Mouse (Mus musculus) embryonic stem cell, embryonic (primary cell): Measurements from ENCODE around the gene Tmem151b.

ENCODE experiments used
- CTCF ChIA-PET, 4 experiments: fragments of 300-600 bp in 2 of 4; fragments of 350-600 bp in 2 of 4; sonication (Branson Sonifier 250); formaldehyde crosslinking; loops; one replicate each; lab custom pipeline; 2022; ENCODE audit warnings: inconsistent platforms in 2 of 4; lab: Charles Lee
- POLR2A ChIA-PET, 4 experiments: fragments of 300-600 bp in 2 of 4; fragments of 350-600 bp in 2 of 4; sonication (Branson Sonifier 250); formaldehyde crosslinking; loops; one replicate each; lab custom pipeline; 2022; ENCODE audit warnings: antibody characterized with exemption in 4 of 4, inconsistent platforms in 1 of 4; lab: Charles Lee

Tmem151b gene

GRCm38 (mm10) chr17:45589236-45589635 is 39.8 kb upstream of the Tmem151b start:
- ChIA-PET POLR2A (interaction anchor here in 3 of 4 experiments (0.5 to 18.1 kb wide), 20 partner anchors 8 to 112 kb away, joined by 3 to 578 read pairs (median 4); partner anchors contain the start of genes Hsp90ab1 (in 2 of the 3), Mymx (in 2 of the 3), Slc29a1 (in 2 of the 3) and Slc35b2 (in 1 of the 3)), CTCF (interaction anchor here in 2 of 4 experiments (0.8 to 3.7 kb wide), 8 partner anchors 10 to 74 kb away, joined by 3 to 16 read pairs (median 3); no protein-coding TSS in a partner anchor)

DNA sequence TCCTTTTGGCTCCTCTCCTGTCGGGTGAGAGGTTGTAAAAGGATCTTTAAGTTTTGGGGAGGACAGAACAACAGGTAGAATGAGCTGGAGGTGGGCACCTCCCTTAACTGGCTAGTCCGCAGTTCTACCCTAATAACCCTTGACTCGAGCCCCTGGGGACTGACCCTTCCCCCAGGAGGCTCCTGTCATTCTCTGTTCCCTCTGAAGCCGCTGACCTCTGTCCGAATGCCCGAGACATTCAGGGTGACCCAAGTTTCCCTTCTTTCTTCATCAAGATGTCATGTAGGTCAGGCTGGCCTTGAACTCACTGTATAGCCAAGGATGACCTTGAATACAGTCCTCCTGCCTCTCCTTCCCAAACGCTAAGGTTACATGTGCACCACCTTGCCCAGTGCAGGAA is 38.9 kb upstream of the Tmem151b start:
- POLR2A ChIA-PET: interaction anchor here in 3 of 4 experiments (1.0 to 18.1 kb wide), 12 partner anchors 8 to 113 kb away, joined by 3 to 578 read pairs (median 6); partner anchors contain the start of genes Hsp90ab1 (in 2 of the 3), Slc29a1 (in 2 of the 3), Mymx (in 1 of the 3) and Slc35b2 (in 1 of the 3)
- CTCF ChIA-PET: interaction anchor here in 1 of 4 experiments (1.0 to 3.7 kb wide), 5 partner anchors 9 to 54 kb away, joined by 3 to 16 read pairs (median 3); no protein-coding TSS in a partner anchor

GRCm38 (mm10) chr17:45586449-45586837 is 37.0 kb upstream of the Tmem151b start:
- ChIA-PET CTCF (interaction anchor here (0.5 to 9.9 kb wide), 71 partner anchors 6 to 567 kb away, joined by 3 to 209 read pairs (median 5); partner anchors contain the start of genes Mymx (in 4 of the 4), Hsp90ab1 (in 2 of the 4), Aars2 (in 1 of the 4) and Mad2l1bp (in 1 of the 4)), POLR2A (interaction anchor here (0.6 to 19.1 kb wide), 32 partner anchors 8 to 181 kb away, joined by 3 to 605 read pairs (median 6); partner anchors contain the start of genes Hsp90ab1 (in 3 of the 4), Mymx (in 3 of the 4), Slc29a1 (in 3 of the 4) and Slc35b2 (in 2 of the 4))

GRCm38 (mm10) chr17:45585725-45586448 is 36.4 kb upstream of the Tmem151b start:
- POLR2A ChIA-PET: interaction anchor here (0.5 to 19.1 kb wide), 44 partner anchors 9 to 488 kb away, joined by 3 to 605 read pairs (median 5); partner anchors contain the start of genes Hsp90ab1 (in 3 of the 4), Mymx (in 3 of the 4), Slc29a1 (in 3 of the 4) and Slc35b2 (in 2 of the 4)
- CTCF ChIA-PET: interaction anchor here (0.5 to 9.9 kb wide), 78 partner anchors 7 to 568 kb away, joined by 3 to 209 read pairs (median 5); partner anchors contain the start of genes Mymx (in 4 of the 4), Hsp90ab1 (in 2 of the 4), Slc29a1 (in 2 of the 4) and Aars2 (in 1 of the 4)

- POLR2A ChIA-PET: interaction anchor here (0.5 to 19.1 kb wide), 61 partner anchors 8 to 1270 kb away, joined by 3 to 605 read pairs (median 5); partner anchors contain the start of genes Hsp90ab1 (in 4 of the 4), Mymx (in 3 of the 4), Slc29a1 (in 2 of the 4) and Slc35b2 (in 2 of the 4)
- CTCF ChIA-PET: interaction anchor here (0.5 to 9.9 kb wide), 70 partner anchors 8 to 151 kb away, joined by 3 to 209 read pairs (median 6); partner anchors contain the start of genes Capn11 (in 2 of the 4), Mymx (in 2 of the 4), Slc29a1 (in 2 of the 4) and Slc35b2 (in 2 of the 4)
Observed at GRCm38 (mm10) chr17:45584939-45585678, 35.6 kb upstream of the Tmem151b start.

DNA sequence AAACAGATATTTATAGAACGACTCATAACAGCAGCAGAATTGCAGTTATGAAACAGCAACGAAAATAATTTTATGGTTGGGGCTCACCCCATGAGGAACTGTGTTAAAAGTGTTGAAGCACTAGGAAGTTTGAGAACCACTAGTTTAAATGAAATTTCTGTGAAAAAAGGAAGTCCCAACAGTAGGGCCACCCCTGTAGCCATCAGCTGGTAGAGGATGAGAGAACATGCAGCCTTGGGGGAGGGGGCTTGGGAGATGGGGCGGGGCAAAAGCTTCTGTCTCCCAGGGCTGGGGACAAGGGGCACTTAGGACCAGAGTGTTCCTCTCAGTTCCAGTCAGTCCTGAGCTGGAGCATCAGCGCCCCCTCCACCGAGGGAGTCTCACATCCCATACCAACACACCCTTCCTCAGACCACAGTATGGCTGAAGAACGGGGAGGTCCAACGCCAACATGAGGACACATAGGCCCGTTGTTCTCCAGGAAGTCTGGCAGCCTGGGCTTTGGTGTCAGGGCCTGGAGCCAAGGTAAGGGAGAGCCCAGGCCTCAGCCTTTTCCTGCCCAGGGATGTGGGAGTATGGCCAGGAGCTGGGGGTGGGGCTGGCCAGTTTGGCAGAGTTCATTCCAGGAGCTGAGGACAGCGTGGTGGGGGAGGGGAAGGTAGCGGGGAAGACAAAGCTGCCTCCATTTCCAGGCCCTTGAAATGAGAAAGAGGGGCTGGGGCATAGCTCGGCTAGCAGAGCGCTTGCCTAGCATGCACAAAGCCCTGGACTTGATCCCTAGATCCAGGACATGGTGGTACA is 34.8 kb upstream of the Tmem151b start:
- ChIA-PET POLR2A (interaction anchor here (0.6 to 19.1 kb wide), 50 partner anchors 9 to 1271 kb away, joined by 3 to 605 read pairs (median 5); partner anchors contain the start of genes Hsp90ab1 (in 4 of the 4), Mymx (in 2 of the 4), Nfkbie (in 2 of the 4) and Slc29a1 (in 2 of the 4)), CTCF (interaction anchor here (0.6 to 9.9 kb wide), 56 partner anchors 8 to 977 kb away, joined by 3 to 209 read pairs (median 6); partner anchors contain the start of genes Capn11 (in 2 of the 4), Mymx (in 2 of the 4), Slc35b2 (in 2 of the 4) and Aars2 (in 1 of the 4))

- ChIA-PET POLR2A (interaction anchor here (0.6 to 19.1 kb wide), 25 partner anchors 9 to 106 kb away, joined by 3 to 605 read pairs (median 4); partner anchors contain the start of genes Hsp90ab1 (in 4 of the 4), Capn11 (in 3 of the 4), Mymx (in 3 of the 4) and Slc29a1 (in 2 of the 4)), CTCF (interaction anchor here (0.6 to 9.9 kb wide), 40 partner anchors 8 to 1553 kb away, joined by 3 to 209 read pairs (median 5); partner anchors contain the start of genes Aars2 (in 1 of the 4), Hsp90ab1 (in 1 of the 4), Mymx (in 1 of the 4) and Nfkbie (in 1 of the 4))
Observed at GRCm38 (mm10) chr17:45582715-45583355, 33.4 kb upstream of the Tmem151b start.

GRCm38 (mm10) chr17:45582188-45582587 is 32.7 kb upstream of the Tmem151b start:
- CTCF ChIA-PET: interaction anchor here (0.6 to 9.9 kb wide), 34 partner anchors 8 to 1552 kb away, joined by 3 to 209 read pairs (median 6); partner anchors contain the start of genes Hsp90ab1 (in 1 of the 4) and Mymx (in 1 of the 4)

GRCm38 (mm10) chr17:45581567-45581983 is 32.1 kb upstream of the Tmem151b start:
- ChIA-PET POLR2A (interaction anchor here in 3 of 4 experiments (0.6 to 19.1 kb wide), 16 partner anchors 8 to 105 kb away, joined by 3 to 605 read pairs (median 20); partner anchors contain the start of genes Hsp90ab1 (in 3 of the 3), Mymx (in 2 of the 3), Slc29a1 (in 2 of the 3) and Slc35b2 (in 2 of the 3)), CTCF (interaction anchor here (0.5 to 9.9 kb wide), 29 partner anchors 8 to 137 kb away, joined by 3 to 209 read pairs (median 5); partner anchors contain the start of genes Aars2 (in 1 of the 4), Hsp90ab1 (in 1 of the 4) and Mymx (in 1 of the 4))

More at GRCm38 (mm10) chr17:45582188-45582587, 32.7 kb upstream of the Tmem151b start:
- POLR2A ChIA-PET: interaction anchor here (0.6 to 19.1 kb wide), 23 partner anchors 9 to 106 kb away, joined by 3 to 605 read pairs (median 5); partner anchors contain the start of genes Hsp90ab1 (in 4 of the 4), Capn11 (in 3 of the 4), Mymx (in 3 of the 4) and Slc29a1 (in 2 of the 4)

DNA sequence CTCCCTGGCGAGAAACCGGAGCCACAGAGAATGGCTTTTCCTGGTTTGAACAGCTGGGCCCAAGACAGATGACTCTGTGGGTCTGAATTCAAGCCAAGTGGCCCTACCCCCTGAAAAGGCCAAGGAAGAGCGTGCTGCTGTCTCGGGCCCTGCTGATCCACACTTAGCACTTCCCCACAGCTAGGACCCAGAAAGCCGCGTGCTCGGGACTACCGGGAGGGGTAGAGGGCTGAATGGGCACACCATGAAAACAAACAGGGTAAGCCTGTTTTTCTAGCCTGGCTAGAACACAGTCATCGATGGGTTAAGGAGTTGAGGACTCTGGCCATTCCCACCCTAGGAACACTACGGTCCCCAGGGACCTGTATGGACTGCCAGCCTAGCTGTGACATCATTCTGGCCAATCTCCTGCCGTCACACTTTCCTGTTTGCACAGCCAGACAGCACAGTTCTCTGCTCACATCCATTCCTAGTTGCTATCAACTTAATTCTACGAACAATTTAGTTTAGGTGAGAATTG is 31.5 kb upstream of the Tmem151b start:
- ChIA-PET POLR2A (interaction anchor here in 3 of 4 experiments (0.8 to 19.1 kb wide), 27 partner anchors 8 to 493 kb away, joined by 3 to 605 read pairs (median 6); partner anchors contain the start of genes Hsp90ab1 (in 3 of the 3), Mymx (in 2 of the 3), Slc29a1 (in 2 of the 3) and Slc35b2 (in 2 of the 3)), CTCF (interaction anchor here (0.5 to 9.9 kb wide), 31 partner anchors 8 to 137 kb away, joined by 3 to 209 read pairs (median 5); partner anchors contain the start of genes Aars2 (in 1 of the 4), Hsp90ab1 (in 1 of the 4) and Mymx (in 1 of the 4))

GRCm38 (mm10) chr17:45579554-45579953 is 30.1 kb upstream of the Tmem151b start:
- CTCF ChIA-PET: interaction anchor here (0.5 to 9.9 kb wide), 41 partner anchors 9 to 438 kb away, joined by 3 to 209 read pairs (median 3); partner anchors contain the start of genes Mymx (in 1 of the 4), Nfkbie (in 1 of the 4) and Slc35b2 (in 1 of the 4)
- POLR2A ChIA-PET: interaction anchor here (0.5 to 19.1 kb wide), 35 partner anchors 6 to 670 kb away, joined by 3 to 605 read pairs (median 7); partner anchors contain the start of genes Hsp90ab1 (in 3 of the 4), Aars2 (in 2 of the 4), Cdc5l (in 2 of the 4) and Mymx (in 2 of the 4)

DNA sequence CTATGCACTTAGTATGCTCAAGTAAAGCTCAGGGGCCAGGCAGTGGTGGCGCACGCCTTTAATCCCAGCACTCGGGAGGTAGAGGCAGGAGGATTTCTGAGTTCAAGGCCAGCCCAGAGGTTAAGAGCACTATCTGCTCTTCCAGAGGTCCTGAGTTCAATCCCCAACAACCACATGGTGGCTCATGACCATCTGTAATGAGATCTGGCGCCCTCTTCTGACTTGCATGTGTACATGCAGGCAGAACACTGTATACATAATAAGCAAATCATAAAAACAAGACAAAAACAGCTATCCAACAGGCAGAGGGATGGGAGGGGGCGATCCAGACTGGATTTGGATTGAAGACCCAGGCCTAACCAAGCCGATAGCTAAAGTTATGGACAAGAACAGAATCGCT is 29.4 kb upstream of the Tmem151b start:
- POLR2A ChIA-PET: interaction anchor here (0.5 to 19.1 kb wide), 38 partner anchors 8 to 1104 kb away, joined by 3 to 605 read pairs (median 5); partner anchors contain the start of genes Hsp90ab1 (in 2 of the 4), Mymx (in 2 of the 4), Slc29a1 (in 2 of the 4) and Slc35b2 (in 2 of the 4)
- CTCF ChIA-PET: interaction anchor here (0.5 to 9.9 kb wide), 45 partner anchors 9 to 400 kb away, joined by 3 to 110 read pairs (median 4); partner anchors contain the start of genes Mymx (in 1 of the 4), Nfkbie (in 1 of the 4), Slc35b2 (in 1 of the 4) and Spats1 (in 1 of the 4)

GRCm38 (mm10) chr17:45578242-45578641 is 28.8 kb upstream of the Tmem151b start:
- ChIA-PET POLR2A (interaction anchor here (0.5 to 19.1 kb wide), 32 partner anchors 9 to 1445 kb away, joined by 3 to 605 read pairs (median 6); partner anchors contain the start of genes Hsp90ab1 (in 2 of the 4), Mymx (in 2 of the 4), Slc29a1 (in 2 of the 4) and Slc35b2 (in 2 of the 4)), CTCF (interaction anchor here (0.5 to 9.9 kb wide), 27 partner anchors 12 to 171 kb away, joined by 3 to 110 read pairs (median 4); partner anchors contain the start of genes Nfkbie (in 1 of the 4), Slc35b2 (in 1 of the 4), Spats1 (in 1 of the 4) and Tmem151b (in 1 of the 4))
